Mouse (Mus musculus): ENCODE results near the gene Mocs1. TPM values are rescaled to one million over a fixed set of nuclear protein-coding genes. Genes with fewer than 3 reads are reported as not detected.
"Not testable (repeated sequence)": the region's sequence is repeated elsewhere in the genome, so short reads cannot be mapped to it uniquely, and the experiment has no call there.

Gene Mocs1
- polyA plus RNA-seq, 1 experiment from 2014 or later: 6.1 TPM

- DNase-seq: peak; percentile 43
Observed at GRCm38 (mm10) chr17:49432071-49432711, 4.0 kb downstream of the Mocs1 start.

GRCm38 (mm10) chr17:49433071-49433470 is 4.9 kb downstream of the Mocs1 start:
- DNase-seq: no peak
- Histone ChIP-seq H3K4me3 (replicated peaks) (0 out of 2 replicates have a peak overlapping the region, but pooled peaks have one; percentile 16), H3K27me3 (no peaks in the 10 kb centered on the region), H3K36me3 (peaks cover 53% of the 10 kb centered on the region), H3K9ac (peak overlapping the region; percentile 29), H3K4me1 (replicated peaks) (peaks cover 93% of the 10 kb centered on the region), H3K9me3 (replicated peaks) (no peaks in the 10 kb centered on the region), H3K4me2 (peak overlapping the region; percentile 48), H3K27ac (peak overlapping the region; percentile 95)
- ATAC-seq (ENCODE audit: low read depth): no peak
- 92% methylated on average over 6 of the region's 6 CpGs for WGBS (ENCODE audit: insufficient replicate concordance)

More at GRCm38 (mm10) chr17:49432071-49432711, 4.0 kb downstream of the Mocs1 start:
- peak overlapping the region; percentile 48 for H3K4me2 ChIP-seq
- 0 out of 2 replicates have a peak, but pooled peaks have one; percentile 2 for ATAC-seq (ENCODE audit: low read depth)
- H3K4me3 ChIP-seq (replicated peaks): peak overlapping the region; percentile 16; the same call in 1 of the 2 replicates
- no peaks in the 10 kb centered on the region for H3K27me3 ChIP-seq
- H3K36me3 ChIP-seq: peaks cover 46% of the 10 kb centered on the region
- 55% methylated on average over 4 of the region's 4 CpGs for WGBS (ENCODE audit: insufficient replicate concordance)
- H3K9me3 ChIP-seq (replicated peaks): no peaks in the 10 kb centered on the region
- peaks cover 89% of the 10 kb centered on the region for H3K4me1 ChIP-seq (replicated peaks)
- peak overlapping the region; percentile 37 for H3K9ac ChIP-seq
- peak overlapping the region; percentile 95 for H3K27ac ChIP-seq

DNA sequence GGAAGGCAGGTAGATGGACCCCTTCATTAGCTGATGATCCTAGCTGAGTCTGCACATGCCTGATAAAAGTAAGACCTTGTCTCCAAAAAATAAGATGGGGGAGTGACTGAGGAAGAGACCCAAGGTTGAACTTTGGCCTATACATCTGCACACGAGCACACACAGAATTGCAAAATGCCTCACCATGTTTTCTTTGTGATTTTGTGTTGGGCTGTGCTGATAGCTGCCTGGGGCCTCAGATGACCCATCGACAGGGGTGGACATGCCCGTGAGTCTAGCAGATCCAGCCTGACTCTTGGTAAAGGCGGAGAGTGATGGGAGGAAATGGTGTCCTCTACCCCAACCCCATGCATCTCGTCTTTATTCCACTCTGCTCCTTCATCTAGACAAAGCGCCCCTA is 6.1 kb downstream of the Mocs1 start:
- Histone ChIP-seq H3K27ac (peak overlapping the region; percentile 95), H3K9ac (no peak overlapping the region), H3K4me1 (replicated peaks) (peaks cover 98% of the 10 kb centered on the region), H3K4me3 (replicated peaks) (no peak overlapping the region), H3K27me3 (no peaks in the 10 kb centered on the region), H3K36me3 (peaks cover 61% of the 10 kb centered on the region), H3K4me2 (no peak overlapping the region), H3K9me3 (replicated peaks) (no peaks in the 10 kb centered on the region)
- no peak for ATAC-seq (ENCODE audit: low read depth)
- 71% methylated on average over 6 of the region's 6 CpGs for WGBS (ENCODE audit: insufficient replicate concordance)
- no peak for DNase-seq

GRCm38 (mm10) chr17:49435081-49435480 is 6.9 kb downstream of the Mocs1 start:
- peak overlapping the region; percentile 21; the same call in 1 of the 2 replicates for H3K4me2 ChIP-seq
- H3K36me3 ChIP-seq: peaks cover 69% of the 10 kb centered on the region
- H3K9ac ChIP-seq: peak overlapping the region; percentile 30; the same call in 1 of the 2 replicates
- no peak overlapping the region for H3K4me3 ChIP-seq (replicated peaks)
- ATAC-seq (ENCODE audit: low read depth): no peak
- H3K27me3 ChIP-seq: no peaks in the 10 kb centered on the region
- DNase-seq: no peak
- 43% methylated on average over 10 of the region's 10 CpGs for WGBS (ENCODE audit: insufficient replicate concordance)
- H3K9me3 ChIP-seq (replicated peaks): no peaks in the 10 kb centered on the region
- peaks cover 98% of the 10 kb centered on the region for H3K4me1 ChIP-seq (replicated peaks)
- H3K27ac ChIP-seq: peak overlapping the region; percentile 95

DNA sequence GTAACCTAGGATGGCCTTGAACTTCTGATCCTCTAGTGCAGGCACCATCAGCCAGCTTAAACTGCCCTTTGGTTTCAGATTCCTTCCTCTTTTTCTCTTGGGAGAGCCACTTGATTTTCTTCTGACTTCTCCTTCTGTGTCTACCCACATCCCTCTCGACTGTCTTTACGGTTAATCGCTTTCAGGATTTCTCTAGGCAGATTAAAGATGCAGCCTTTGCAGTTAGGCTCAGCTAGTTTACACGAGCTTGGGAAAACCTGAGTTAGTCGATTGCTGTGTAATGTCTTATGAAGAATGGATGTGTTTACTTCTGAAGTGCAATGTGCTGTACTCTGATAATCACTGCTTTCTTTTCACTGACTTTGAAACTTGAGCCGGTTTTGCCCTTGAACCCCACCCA is 8.5 kb downstream of the Mocs1 start:
- peak overlapping the region; percentile 23; the same call in 1 of the 2 replicates for H3K4me2 ChIP-seq
- no peak overlapping the region for H3K4me3 ChIP-seq (replicated peaks)
- H3K9me3 ChIP-seq (replicated peaks): no peaks in the 10 kb centered on the region
- WGBS (ENCODE audit: insufficient replicate concordance): 39% methylated on average over 6 of the region's 6 CpGs
- H3K9ac ChIP-seq: peak overlapping the region; percentile 39
- peaks cover 77% of the 10 kb centered on the region for H3K36me3 ChIP-seq
- peaks cover 92% of the 10 kb centered on the region for H3K4me1 ChIP-seq (replicated peaks)
- H3K27me3 ChIP-seq: no peaks in the 10 kb centered on the region
- H3K27ac ChIP-seq: peak overlapping the region; percentile 98
- DNase-seq (no peak), ATAC-seq (ENCODE audit: low read depth) (peak; percentile 11; the same call in 1 of the 2 replicates)

- not testable (repeated sequence) for H3K27me3 ChIP-seq; H3K4me3 ChIP-seq (replicated peaks); H3K9ac ChIP-seq; DNase-seq; ATAC-seq (ENCODE audit: low read depth); H3K4me2 ChIP-seq; H3K9me3 ChIP-seq (replicated peaks)
- H3K4me1 ChIP-seq (replicated peaks): peaks cover 85% of the 10 kb centered on the region
- peaks cover 77% of the 10 kb centered on the region for H3K36me3 ChIP-seq
- H3K27ac ChIP-seq: peak overlapping the region; percentile 98
Observed at GRCm38 (mm10) chr17:49437306-49437705, 9.1 kb downstream of the Mocs1 start.

DNA sequence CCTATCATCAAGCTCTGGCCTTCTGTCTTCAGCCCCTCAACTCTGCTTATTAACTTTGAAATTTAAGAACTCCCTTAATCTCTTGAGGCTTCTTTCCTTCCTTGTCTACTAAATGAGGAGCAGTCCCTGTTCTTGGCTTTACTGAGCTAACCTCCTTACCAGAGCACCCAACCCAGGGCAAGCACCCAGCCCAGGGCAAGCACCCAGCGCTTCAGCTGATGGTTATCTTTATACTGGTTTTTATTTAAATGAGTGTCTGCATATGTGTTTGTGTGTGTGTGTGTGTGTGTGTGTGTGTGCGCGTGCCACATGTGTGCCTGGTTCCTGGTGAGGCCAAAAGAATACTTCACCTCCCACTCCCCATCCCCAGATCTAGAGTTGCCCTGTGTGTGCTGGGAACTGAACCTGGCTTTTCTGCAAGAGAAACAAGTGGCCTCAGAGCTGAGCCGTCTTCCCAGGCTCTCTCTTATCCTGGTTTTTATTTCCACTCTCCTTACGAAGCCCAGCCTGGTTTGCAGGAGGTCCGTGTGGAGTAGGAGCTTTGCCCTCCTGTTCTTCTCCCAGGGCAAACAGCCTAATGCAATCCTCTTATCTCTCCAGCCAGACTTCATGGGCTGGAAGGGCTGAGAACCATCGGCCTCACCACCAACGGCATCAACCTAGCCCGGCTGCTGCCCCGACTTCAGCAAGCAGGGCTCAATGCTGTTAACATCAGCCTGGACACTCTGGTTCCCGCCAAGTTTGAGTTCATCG is 10.8 kb downstream of the Mocs1 start:
- Histone ChIP-seq H3K9me3 (replicated peaks) (no peaks in the 10 kb centered on the region), H3K9ac (peak overlapping the region; percentile 81), H3K4me3 (replicated peaks) (peak overlapping the region; percentile 53), H3K27ac (peak overlapping the region; percentile 98), H3K36me3 (peaks cover 62% of the 10 kb centered on the region), H3K27me3 (no peaks in the 10 kb centered on the region), H3K4me2 (peak overlapping the region; percentile 67), H3K4me1 (replicated peaks) (peaks cover 72% of the 10 kb centered on the region)
- ATAC-seq (ENCODE audit: low read depth) (peak; percentile 95), DNase-seq (peak; percentile 68)
- WGBS (ENCODE audit: insufficient replicate concordance): 16% methylated on average over 12 of the region's 12 CpGs

DNA sequence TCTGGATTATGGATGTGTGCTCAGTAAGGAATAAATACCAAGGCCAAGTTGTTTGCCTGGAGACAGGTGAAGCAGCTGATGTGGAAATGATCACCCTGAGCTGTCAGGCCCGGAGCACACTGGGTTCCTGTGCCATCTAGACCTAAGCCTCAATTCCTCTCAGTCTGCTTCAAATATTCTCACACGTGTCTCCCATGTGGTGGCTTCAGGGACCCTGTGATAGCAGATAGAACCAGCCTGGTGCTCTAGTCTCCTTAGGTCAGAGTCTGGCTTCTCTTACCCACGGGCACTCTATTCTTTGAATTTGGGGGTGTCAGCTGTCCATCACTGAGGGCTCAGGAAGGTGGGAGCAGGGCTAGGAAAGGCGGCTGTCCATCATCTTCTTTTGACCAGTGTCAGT is 11.5 kb downstream of the Mocs1 start:
- no peaks in the 10 kb centered on the region for H3K27me3 ChIP-seq
- WGBS (ENCODE audit: insufficient replicate concordance): 43% methylated on average over 4 of the region's 4 CpGs
- peaks cover 55% of the 10 kb centered on the region for H3K36me3 ChIP-seq
- H3K4me1 ChIP-seq (replicated peaks): peaks cover 65% of the 10 kb centered on the region
- H3K4me2 ChIP-seq: peak overlapping the region; percentile 67
- peak; percentile 21 for ATAC-seq (ENCODE audit: low read depth)
- no peaks in the 10 kb centered on the region for H3K9me3 ChIP-seq (replicated peaks)
- DNase-seq: no peak
- H3K4me3 ChIP-seq (replicated peaks): peak overlapping the region; percentile 53
- peak overlapping the region; percentile 81 for H3K9ac ChIP-seq
- H3K27ac ChIP-seq: peak overlapping the region; percentile 98

GRCm38 (mm10) chr17:49440331-49441130 is 12.4 kb downstream of the Mocs1 start:
- H3K4me2 ChIP-seq: peak overlapping the region; percentile 67
- peak overlapping the region; percentile 81 for H3K9ac ChIP-seq
- peak overlapping the region; percentile 53 for H3K4me3 ChIP-seq (replicated peaks)
- H3K36me3 ChIP-seq: peaks cover 46% of the 10 kb centered on the region
- H3K27ac ChIP-seq: peak overlapping the region; percentile 98
- ATAC-seq (ENCODE audit: low read depth) (peak; percentile 41), DNase-seq (no peak)
- peaks cover 56% of the 10 kb centered on the region for H3K4me1 ChIP-seq (replicated peaks)
- WGBS (ENCODE audit: insufficient replicate concordance): 71% methylated on average over 14 of the region's 14 CpGs
- H3K9me3 ChIP-seq (replicated peaks): no peaks in the 10 kb centered on the region
- no peaks in the 10 kb centered on the region for H3K27me3 ChIP-seq

- not testable (repeated sequence) for H3K4me3 ChIP-seq (replicated peaks); DNase-seq; H3K27me3 ChIP-seq; H3K4me2 ChIP-seq; ATAC-seq (ENCODE audit: low read depth); H3K9me3 ChIP-seq (replicated peaks)
- H3K9ac ChIP-seq: 0 out of 2 replicates have a peak overlapping the region, but pooled peaks have one; percentile 22
- H3K4me1 ChIP-seq (replicated peaks): peaks cover 35% of the 10 kb centered on the region
- peak overlapping the region; percentile 74 for H3K27ac ChIP-seq
- 63% methylated on average over 3 of the region's 3 CpGs for WGBS (ENCODE audit: insufficient replicate concordance)
- peaks cover 26% of the 10 kb centered on the region for H3K36me3 ChIP-seq
Observed at GRCm38 (mm10) chr17:49442841-49443240, 14.7 kb downstream of the Mocs1 start.
